In the genomic region with DNA sequence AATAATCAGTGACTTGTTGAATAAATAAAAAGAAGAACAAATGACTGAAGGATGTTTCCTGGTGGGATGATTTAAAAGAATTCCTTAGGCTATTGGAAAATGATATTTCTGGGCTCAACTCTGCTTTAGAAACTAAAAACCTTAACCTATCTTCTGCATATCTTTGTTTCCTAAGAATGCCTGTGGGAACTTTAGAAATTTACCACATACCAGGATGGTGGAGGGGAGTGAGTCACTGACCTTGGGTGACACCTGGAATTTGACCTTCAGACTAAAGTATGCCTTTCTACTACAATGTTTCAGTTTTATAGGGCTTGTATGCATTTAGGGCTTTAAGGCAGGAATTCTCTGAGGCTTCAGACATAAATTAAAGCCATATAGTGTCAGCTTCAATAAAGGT, we compare ENCODE assay signal across 27 mouse cellular contexts.
DNase-seq lines count a peak whose midpoint lies in the region; TF ChIP-seq lines count a peak whose summit lies in the region.
"Had no signal": no experiment of that assay in that cellular context is flagged by ENCODE, and none has a peak within 500 bp of the region (broad histone marks: within the 10 kb centered on the region; RNA-seq: fewer than 3 reads in every experiment).

No protein-coding gene starts in this region.

- H3K4me2 ChIP-seq in myocyte (ENCODE audit: low read depth) = no peak overlapping the region
- H3K4me2 ChIP-seq: embryonic facial prominence, embryonic 13.5 days; forebrain, embryonic 12.5 days; intestine, embryonic 15.5 days; limb, embryonic 15.5 days; liver, embryonic 13.5 days; midbrain, embryonic 13.5 days had no signal

- no peaks in the 10 kb centered on the region for H3K27me3 ChIP-seq in myocyte (ENCODE audit: control insufficient read depth, insufficient read depth, insufficient read length)
- H3K27me3 ChIP-seq: embryonic facial prominence, embryonic 13.5 days; forebrain, embryonic 12.5 days; intestine, embryonic 15.5 days; limb, embryonic 15.5 days; liver, embryonic 13.5 days; megakaryocyte, embryonic 14.5 days; midbrain, embryonic 13.5 days had no signal

- no peak overlapping the region for H3K4me3 ChIP-seq in myocyte
- H3K4me3 ChIP-seq: embryonic facial prominence, embryonic 13.5 days; erythroblast, embryonic 14.5 days; forebrain, embryonic 12.5 days; intestine, embryonic 15.5 days; limb, embryonic 10.5 days; limb, embryonic 15.5 days; liver, embryonic 13.5 days; megakaryocyte, embryonic 14.5 days; midbrain, embryonic 13.5 days had no signal

- peak; percentile 5 for DNase-seq in kidney, postnatal 14 days
- DNase-seq in kidney, adult 8-10 months = no peak
- peak; percentile 83 for DNase-seq in NIH3T3 (ENCODE audit: low read depth)
- DNase-seq in embryo, embryonic 11 days = peak; percentile 17
- DNase-seq in urinary bladder, adult 18-20 months (ENCODE audit: low spot score in 2 of 2) = no peak
- DNase-seq in spleen, adult 18-20 months = no peak
- no peak for DNase-seq in thymus, postnatal 14 days
- DNase-seq: adrenal gland, postnatal 36 days; cerebellum, adult 2 months; cerebellum, postnatal 36 days; forebrain, postnatal 0 days; gastrocnemius, postnatal 14 days; kidney, adult 9 months; kidney, postnatal 36 days; layer of hippocampus, postnatal 36 days; liver, embryonic 13.5 days; lung, adult 18-20 months; lung, postnatal 4 days had no signal

- no peak for TF ChIP-seq POLR2A in myocyte (IDR thresholded peaks at IDR 0.05; ENCODE audit: insufficient read length, low read depth)

- no peak overlapping the region for H3ac ChIP-seq in myocyte (ENCODE audit: control insufficient read depth, insufficient read length)

- H3K36me3 ChIP-seq in myocyte (ENCODE audit: control insufficient read depth, insufficient read depth) = no peaks in the 10 kb centered on the region
- H3K36me3 ChIP-seq: embryonic facial prominence, embryonic 13.5 days; forebrain, embryonic 12.5 days; intestine, embryonic 15.5 days; limb, embryonic 10.5 days; limb, embryonic 15.5 days; liver, embryonic 13.5 days; midbrain, embryonic 13.5 days had no signal

- H3K79me2 ChIP-seq in myocyte (ENCODE audit: control insufficient read depth, insufficient read depth) = no peaks in the 10 kb centered on the region

TF ChIP-seq in myocyte, 11 proteins besides CTCF, POLR2A, EP300 and RAD21:
- TF ChIP-seq SRF (IDR thresholded peaks at IDR 0.05; ENCODE audit: control insufficient read depth, insufficient read length, low read depth) (no peak), CEBPB (IDR thresholded peaks at IDR 0.05; ENCODE audit: insufficient read depth, poor library complexity, severe bottlenecking) (0 out of 2 replicates have a peak, but pooled peaks have one; percentile 6)

Comparison
In these comparisons a context has a peak if more than half of its experiments do, and no peak if none do; other contexts are left out.
1. DNase-seq: peak in kidney, postnatal 14 days (single experiment), NIH3T3 (single experiment) and embryo, embryonic 11 days (single experiment); none in kidney, adult 8-10 months (0 of 2), urinary bladder, adult 18-20 months (0 of 2), spleen, adult 18-20 months (0 of 2) and thymus, postnatal 14 days (single experiment).